Comparison of ENCODE assay signal across 8 mouse cellular contexts in the genomic region with DNA sequence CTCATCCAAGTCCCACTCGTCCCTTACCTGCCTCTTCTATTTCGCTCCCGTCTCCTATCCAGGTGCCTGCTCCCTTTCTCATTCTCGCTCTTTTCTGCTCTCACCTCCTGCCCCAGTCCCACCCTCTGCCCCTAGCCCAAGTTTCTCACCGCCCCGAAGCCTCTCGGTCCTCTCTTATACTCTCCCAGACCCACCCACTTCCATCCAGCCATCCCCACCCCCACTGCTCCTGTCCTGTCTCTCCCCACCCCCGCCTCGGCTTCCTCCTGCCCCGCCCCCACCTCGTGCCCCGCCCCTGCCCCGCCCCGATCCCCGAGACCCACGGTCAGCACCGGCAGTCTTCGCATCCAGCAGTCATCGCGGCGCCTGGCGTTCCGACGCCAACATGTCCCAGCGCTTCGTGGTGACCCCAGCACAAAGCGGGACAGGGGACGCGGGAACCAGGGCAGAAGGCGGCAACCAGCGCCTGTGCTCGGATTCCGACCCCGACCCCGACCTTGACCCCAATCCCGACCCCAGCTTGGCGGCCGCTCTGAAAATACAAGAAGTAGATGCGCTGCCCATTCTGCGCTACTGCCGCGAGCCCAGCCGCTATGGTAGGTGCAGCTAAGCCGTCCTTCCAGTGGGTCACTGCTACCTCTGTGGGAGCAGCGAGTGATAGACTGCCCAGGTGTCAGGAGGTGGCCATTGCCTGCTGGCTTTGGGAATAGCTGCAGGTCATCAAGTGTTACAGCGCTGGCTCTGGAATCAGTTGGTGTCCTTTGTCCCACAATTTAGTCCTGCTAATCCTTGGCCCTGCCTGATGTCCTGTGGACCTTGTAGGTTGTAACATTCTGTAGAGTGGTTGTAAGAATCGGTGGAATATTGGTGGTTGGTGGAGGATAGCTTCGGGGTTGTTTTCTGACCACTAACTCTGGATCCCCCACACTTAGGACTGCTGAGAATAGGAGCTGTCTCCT. TPM values are rescaled to one million over a fixed set of nuclear protein-coding genes. Genes with fewer than 3 reads are reported as not detected.
DNase-seq lines count a peak whose midpoint lies in the region; ATAC-seq and TF ChIP-seq lines count a peak whose summit lies in the region.

A gene (plus strand): TSS at position 353 of the 959 bp plus-strand sequence.

- peaks cover 17% of the 10 kb centered on the region for H3K27me3 ChIP-seq in kidney, embryonic 15.5 days
- H3K27me3 ChIP-seq in embryonic facial prominence, embryonic 10.5 days (replicated peaks; ENCODE audit: low read depth, poor library complexity, severe bottlenecking) = peaks cover 45% of the 10 kb centered on the region
- peaks cover 6% of the 10 kb centered on the region; the same call in 1 of the 2 replicates for H3K27me3 ChIP-seq in limb, embryonic 15.5 days
- H3K27me3 ChIP-seq in myocyte (ENCODE audit: control insufficient read depth, insufficient read depth, insufficient read length) = peaks cover 11% of the 10 kb centered on the region

- H3K4me1 ChIP-seq in kidney, embryonic 15.5 days = peaks cover 12% of the 10 kb centered on the region
- H3K4me1 ChIP-seq in embryonic facial prominence, embryonic 10.5 days = peaks cover 17% of the 10 kb centered on the region
- H3K4me1 ChIP-seq in limb, embryonic 15.5 days = peaks cover 13% of the 10 kb centered on the region

- H3K4me3 ChIP-seq in kidney, embryonic 15.5 days (replicated peaks) = peak within 1 kb of the TSS; percentile 40
- H3K4me3 ChIP-seq in embryonic facial prominence, embryonic 10.5 days = peak within 1 kb of the TSS; percentile 60
- peak within 1 kb of the TSS; percentile 38 for H3K4me3 ChIP-seq in limb, embryonic 15.5 days
- H3K4me3 ChIP-seq in myocyte = no peak within 1 kb of the TSS

- H3K9me3 ChIP-seq in kidney, embryonic 15.5 days (replicated peaks) = no peaks in the 10 kb centered on the region
- H3K9me3 ChIP-seq in embryonic facial prominence, embryonic 10.5 days = no peaks in the 10 kb centered on the region
- H3K9me3 ChIP-seq in limb, embryonic 15.5 days = no peaks in the 10 kb centered on the region

- H3K9ac ChIP-seq in kidney, embryonic 15.5 days = peak within 1 kb of the TSS; percentile 25; the same call in 1 of the 2 replicates
- 0 out of 2 replicates have a peak within 1 kb of the TSS, but pooled peaks have one; percentile 14 for H3K9ac ChIP-seq in limb, embryonic 15.5 days

- no peak within 1 kb of the TSS for H3ac ChIP-seq in myocyte (ENCODE audit: control insufficient read depth, insufficient read length)

- intact Hi-C loops in heart, postnatal 25 days (cut with DNase I) = no loop called here

- ATAC-seq in kidney, embryonic 15.5 days (replicated peaks; ENCODE audit: low FRiP score) = peak; percentile 66
- no peak for ATAC-seq in limb, embryonic 15.5 days (ENCODE audit: insufficient number of reproducible peaks, low FRiP score, low TSS enrichment, low read depth)

- WGBS in kidney, embryonic 15.5 days = 5% methylated on average over 47 of the region's 48 CpGs
- WGBS in embryonic facial prominence, embryonic 10.5 days = 4% methylated on average over 48 of the region's 48 CpGs
- 5% methylated on average over 48 of the region's 48 CpGs for WGBS in limb, embryonic 15.5 days

- no peak for TF ChIP-seq POLR2A in myocyte (IDR thresholded peaks at IDR 0.05; ENCODE audit: insufficient read length, low read depth)

- no peaks in the 10 kb centered on the region for H3K36me3 ChIP-seq in kidney, embryonic 15.5 days
- no peaks in the 10 kb centered on the region for H3K36me3 ChIP-seq in embryonic facial prominence, embryonic 10.5 days (replicated peaks)
- H3K36me3 ChIP-seq in limb, embryonic 15.5 days = no peaks in the 10 kb centered on the region
- H3K36me3 ChIP-seq in myocyte (ENCODE audit: control insufficient read depth, insufficient read depth) = no peaks in the 10 kb centered on the region

- no peaks in the 10 kb centered on the region for H3K79me2 ChIP-seq in myocyte (ENCODE audit: control insufficient read depth, insufficient read depth)

- H3K27ac ChIP-seq in kidney, embryonic 15.5 days = no peak within 1 kb of the TSS
- peak within 1 kb of the TSS; percentile 63; the same call in 1 of the 2 replicates for H3K27ac ChIP-seq in embryonic facial prominence, embryonic 10.5 days (replicated peaks)
- H3K27ac ChIP-seq in limb, embryonic 15.5 days = no peak within 1 kb of the TSS

- no peak for DNase-seq in kidney, adult 9 months
- DNase-seq in embryonic facial prominence, embryonic 10.5 days (ENCODE audit: low spot score) = peak; percentile 81
- no peak for DNase-seq in heart, postnatal 25 days (ENCODE audit: low spot score)
- DNase-seq in cerebellum, postnatal 4 days (ENCODE audit: low spot score in 2 of 2) = no peak
- DNase-seq in cerebellum, postnatal 36 days = no peak

- H3K4me2 ChIP-seq in kidney, embryonic 15.5 days = peak within 1 kb of the TSS; percentile 74
- H3K4me2 ChIP-seq in limb, embryonic 15.5 days = peak within 1 kb of the TSS; percentile 68
- no peak within 1 kb of the TSS for H3K4me2 ChIP-seq in myocyte (ENCODE audit: low read depth)

TF ChIP-seq in myocyte, 11 proteins besides CTCF, POLR2A, EP300 and RAD21:
- no peak for TF ChIP-seq MYOG (IDR thresholded peaks at IDR 0.05; ENCODE audit: control insufficient read depth in 1 of 3, insufficient read depth in 1 of 3, insufficient read length in 2 of 3, low read depth in 2 of 3)
- TF ChIP-seq REST (IDR thresholded peaks at IDR 0.05; ENCODE audit: insufficient read depth, insufficient read length) = no peak
- TF ChIP-seq MYOD1 (IDR thresholded peaks at IDR 0.05; ENCODE audit: control insufficient read depth in 1 of 3, insufficient read length in 2 of 3, low read depth in 2 of 3) = no peak
- TF ChIP-seq E2F4 (IDR thresholded peaks at IDR 0.05; ENCODE audit: insufficient read depth) = no peak
- no peak for TF ChIP-seq TCF12 (IDR thresholded peaks at IDR 0.05; ENCODE audit: insufficient read depth, poor library complexity, severe bottlenecking)
- TF ChIP-seq TCF3 (IDR thresholded peaks at IDR 0.05; ENCODE audit: insufficient read length, low read depth) = no peak
- TF ChIP-seq MAX (IDR thresholded peaks at IDR 0.05; ENCODE audit: low read depth) = no peak
- no peak for TF ChIP-seq CEBPB (IDR thresholded peaks at IDR 0.05; ENCODE audit: insufficient read depth, poor library complexity, severe bottlenecking)
- no peak for TF ChIP-seq USF1 (IDR thresholded peaks at IDR 0.05; ENCODE audit: low read depth)
- TF ChIP-seq POLR2AphosphoS2 (IDR thresholded peaks at IDR 0.05; ENCODE audit: insufficient read length, low read depth) = no peak
- TF ChIP-seq SRF (IDR thresholded peaks at IDR 0.05; ENCODE audit: control insufficient read depth, insufficient read length, low read depth) = no peak
TF ChIP-seq in myocyte: peak in this region for 0.

RNA-seq across cellular contexts. Expression of the gene that starts here (rescaled TPM):
- polyA plus RNA-seq in kidney, embryonic 15.5 days (2015; fragmentation: Nextera tagmentation; extraction: Ambion mirVana) = 22.1 and 26.1 TPM in 2 replicates
- 53.5 and 55.8 TPM in 2 replicates for polyA plus RNA-seq in embryonic facial prominence, embryonic 10.5 days (2016; fragmentation: Nextera tagmentation; extraction: Ambion mirVana)
- 100 to 1,000 TPM; 162 to 182 TPM for total RNA-seq in heart, postnatal 25 days (2021)
- polyA plus RNA-seq in limb, embryonic 15.5 days (2015; fragmentation: Nextera tagmentation; extraction: Ambion mirVana) = 12.6 and 14.3 TPM in 2 replicates
- 25.7 TPM for polyA plus RNA-seq in myocyte (2012; fragmentation: generic; extraction: Trizol)
